Mouse (Mus musculus): ENCODE measurements around the gene Prf1. TPM values are rescaled to one million over a fixed set of nuclear protein-coding genes. Genes with fewer than 3 reads are reported as not detected.

The Prf1 gene
- polyA plus RNA-seq, 1 experiment from 2014 or later, result not detected

DNA sequence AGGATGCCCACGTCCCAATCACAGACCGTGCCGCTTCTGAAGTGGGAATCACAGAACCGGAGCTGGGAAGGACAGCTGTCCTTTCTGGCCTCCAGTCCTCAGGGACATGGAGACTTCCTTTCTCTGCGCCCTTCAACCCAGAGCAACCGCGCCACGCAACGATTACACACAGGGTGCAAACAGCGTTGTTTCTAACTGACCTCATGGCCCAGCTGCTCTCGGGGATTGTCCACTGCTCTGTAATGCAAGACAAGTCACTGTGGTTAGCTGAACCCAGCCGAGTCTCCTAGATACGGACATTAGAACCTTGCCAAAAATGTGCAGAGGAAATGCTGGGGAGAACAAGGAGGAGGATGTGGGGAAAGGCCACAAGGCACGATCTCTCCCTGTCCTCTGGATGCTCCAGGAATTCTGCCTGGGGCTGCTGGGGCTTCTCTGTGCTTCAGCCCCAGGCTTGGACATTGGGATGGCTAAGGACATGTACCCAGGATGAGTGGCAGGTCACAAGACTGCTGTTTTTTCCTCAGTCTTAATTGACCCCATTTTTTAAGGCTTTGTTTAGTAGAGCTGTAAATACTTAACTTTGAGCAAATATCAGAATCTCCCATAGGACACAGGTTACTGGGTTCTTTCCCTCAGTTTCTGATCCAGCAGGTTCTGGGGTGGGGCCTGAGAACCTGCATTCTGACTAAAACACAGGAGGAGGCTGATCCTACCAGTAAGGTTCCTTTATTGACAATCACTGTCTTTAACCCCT, 19.5 kb upstream of the Prf1 start:
- Histone ChIP-seq H3K4me3 (ENCODE audit: low read depth, low read length) (no peak overlapping the region), H3K4me1 (replicated peaks; ENCODE audit: control insufficient read depth, insufficient read depth, low read length) (no peaks in the 10 kb centered on the region), H3K27ac (ENCODE audit: low read depth) (peak overlapping the region; percentile 23; the same call in 1 of the 2 replicates), H3K36me3 (ENCODE audit: control insufficient read depth, insufficient read depth, low read length) (no peaks in the 10 kb centered on the region), H3K4me2 (ENCODE audit: low read length) (no peak overlapping the region), H3K27me3 (replicated peaks; ENCODE audit: control insufficient read depth, insufficient read depth, low read length) (0 out of 2 replicates have a peak, but pooled peaks cover 2% of the 10 kb centered on the region), H3K9me3 (ENCODE audit: control insufficient read depth, low read length) (no peaks in the 10 kb centered on the region), H3K9ac (ENCODE audit: low read length) (no peak overlapping the region)
- DNase-seq (ENCODE audit: low spot score) (no peak), ATAC-seq (replicated peaks; ENCODE audit: low FRiP score, low TSS enrichment, low read depth) (no peak)
- 59% methylated on average over 14 of the region's 14 CpGs for WGBS

DNA sequence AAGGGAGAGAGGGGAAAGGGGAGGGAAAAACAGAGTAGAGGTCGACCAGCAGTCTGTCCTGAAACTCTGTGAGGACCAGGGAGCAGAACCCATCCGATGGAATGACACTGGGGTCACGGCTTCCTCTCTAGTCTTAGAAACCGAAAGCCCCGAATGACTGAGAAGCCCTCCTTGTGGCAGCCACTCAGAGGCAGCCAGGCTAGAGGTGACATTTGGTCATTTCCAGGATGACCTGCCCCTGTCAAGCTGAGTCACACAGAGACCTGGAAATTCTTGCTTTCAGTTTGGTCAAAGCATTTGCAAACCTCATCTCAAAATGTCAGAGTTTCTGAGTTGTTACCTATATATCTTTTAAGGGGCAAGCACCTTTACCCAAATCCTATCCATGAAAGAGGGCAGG, 16.5 kb upstream of the Prf1 start:
- DNase-seq (ENCODE audit: low spot score) (no peak), ATAC-seq (replicated peaks; ENCODE audit: low FRiP score, low TSS enrichment, low read depth) (no peak)
- no peak overlapping the region for H3K4me2 ChIP-seq (ENCODE audit: low read length)
- H3K27me3 ChIP-seq (replicated peaks; ENCODE audit: control insufficient read depth, insufficient read depth, low read length), result no peaks in the 10 kb centered on the region
- H3K27ac ChIP-seq (ENCODE audit: low read depth), result no peak overlapping the region
- 82% methylated on average over 5 of the region's 5 CpGs for WGBS
- no peaks in the 10 kb centered on the region for H3K36me3 ChIP-seq (ENCODE audit: control insufficient read depth, insufficient read depth, low read length)
- no peak overlapping the region for H3K4me3 ChIP-seq (ENCODE audit: low read depth, low read length)
- H3K9me3 ChIP-seq (ENCODE audit: control insufficient read depth, low read length), result no peaks in the 10 kb centered on the region
- H3K9ac ChIP-seq (ENCODE audit: low read length), result no peak overlapping the region
- H3K4me1 ChIP-seq (replicated peaks; ENCODE audit: control insufficient read depth, insufficient read depth, low read length), result no peaks in the 10 kb centered on the region

DNA sequence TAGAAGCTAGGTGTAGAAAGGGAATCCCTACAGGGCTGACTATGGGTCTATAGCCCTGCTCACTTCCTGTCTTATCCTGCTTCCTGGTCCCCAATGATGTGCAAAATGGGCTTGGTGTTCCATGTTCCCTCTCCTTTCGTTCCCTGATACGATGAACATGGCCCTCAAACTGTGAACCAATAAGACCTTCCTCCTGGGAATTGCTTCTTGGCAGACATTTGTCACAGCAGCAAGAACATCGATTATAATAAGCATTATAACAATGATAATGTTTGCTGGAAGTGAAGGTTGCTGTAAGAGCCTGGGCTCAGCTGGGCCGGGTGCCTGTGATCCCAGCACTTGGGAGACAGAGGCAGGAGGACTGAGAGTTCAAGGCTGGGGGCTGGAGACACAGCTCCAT, 13.3 kb upstream of the Prf1 start:
- DNase-seq (ENCODE audit: low spot score), result no peak

DNA sequence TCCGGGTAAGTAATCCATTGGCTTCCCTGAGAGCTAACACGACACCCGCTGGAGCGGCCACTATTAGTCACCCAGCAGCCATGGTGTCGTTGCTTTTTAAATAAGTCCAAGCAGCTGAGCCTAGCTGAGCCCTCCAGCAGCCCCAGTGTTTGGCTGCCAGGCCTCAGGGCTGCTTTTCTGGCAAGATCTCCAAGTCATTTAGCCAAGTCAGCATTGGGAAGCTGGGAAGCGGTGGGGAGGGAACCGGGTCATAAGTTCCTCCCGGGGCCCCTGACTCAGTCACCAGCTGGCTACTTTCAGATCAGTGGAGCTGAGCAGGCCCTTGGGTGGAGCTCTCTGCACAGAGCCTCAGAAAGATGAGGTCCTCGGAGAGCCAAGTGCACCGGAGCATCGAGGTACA, 12.4 kb upstream of the Prf1 start:
- Histone ChIP-seq H3K4me3 (ENCODE audit: low read depth, low read length) (no peak overlapping the region), H3K9ac (ENCODE audit: low read length) (no peak overlapping the region), H3K36me3 (ENCODE audit: control insufficient read depth, insufficient read depth, low read length) (no peaks in the 10 kb centered on the region), H3K4me1 (replicated peaks; ENCODE audit: control insufficient read depth, insufficient read depth, low read length) (no peaks in the 10 kb centered on the region), H3K27ac (ENCODE audit: low read depth) (0 out of 2 replicates have a peak overlapping the region, but pooled peaks have one; percentile 22), H3K9me3 (ENCODE audit: control insufficient read depth, low read length) (no peaks in the 10 kb centered on the region), H3K27me3 (replicated peaks; ENCODE audit: control insufficient read depth, insufficient read depth, low read length) (no peaks in the 10 kb centered on the region), H3K4me2 (ENCODE audit: low read length) (no peak overlapping the region)
- ATAC-seq (replicated peaks; ENCODE audit: low FRiP score, low TSS enrichment, low read depth), result no peak
- no peak for DNase-seq (ENCODE audit: low spot score)
- WGBS, result 66% methylated on average over 11 of the region's 11 CpGs

More for the DNA sequence above, 13.3 kb upstream of the Prf1 start:
- no peak overlapping the region for H3K4me3 ChIP-seq (ENCODE audit: low read depth, low read length)
- no peak for ATAC-seq (replicated peaks; ENCODE audit: low FRiP score, low TSS enrichment, low read depth)
- H3K27me3 ChIP-seq (replicated peaks; ENCODE audit: control insufficient read depth, insufficient read depth, low read length), result no peaks in the 10 kb centered on the region
- 90% methylated on average over 4 of the region's 4 CpGs for WGBS
- H3K9me3 ChIP-seq (ENCODE audit: control insufficient read depth, low read length), result no peaks in the 10 kb centered on the region
- no peak overlapping the region for H3K4me2 ChIP-seq (ENCODE audit: low read length)
- H3K9ac ChIP-seq (ENCODE audit: low read length), result no peak overlapping the region
- H3K4me1 ChIP-seq (replicated peaks; ENCODE audit: control insufficient read depth, insufficient read depth, low read length), result no peaks in the 10 kb centered on the region
- no peaks in the 10 kb centered on the region for H3K36me3 ChIP-seq (ENCODE audit: control insufficient read depth, insufficient read depth, low read length)
- H3K27ac ChIP-seq (ENCODE audit: low read depth), result no peak overlapping the region

DNA sequence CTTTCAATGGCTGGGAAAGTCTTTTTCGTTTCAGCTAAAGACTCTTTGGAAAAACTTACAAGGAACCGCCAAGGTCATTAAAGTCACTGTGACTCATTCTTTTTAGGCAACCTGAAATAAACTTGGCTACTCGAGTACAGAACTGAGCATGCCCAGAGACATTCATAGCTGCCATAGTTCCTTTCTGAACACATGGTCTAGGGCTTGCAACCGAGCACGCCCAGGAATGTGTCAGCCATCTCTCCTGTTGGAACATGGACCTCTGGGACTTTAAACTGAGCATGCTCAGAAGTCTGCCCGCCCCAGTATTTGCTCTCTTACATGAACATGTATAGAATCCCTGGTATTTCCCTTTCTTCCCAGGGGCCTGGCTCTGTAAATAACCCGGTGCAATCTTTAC, 11.4 kb upstream of the Prf1 start:
- no peak overlapping the region for H3K27ac ChIP-seq (ENCODE audit: low read depth)
- H3K4me2 ChIP-seq (ENCODE audit: low read length), result no peak overlapping the region
- no peaks in the 10 kb centered on the region for H3K4me1 ChIP-seq (replicated peaks; ENCODE audit: control insufficient read depth, insufficient read depth, low read length)
- H3K27me3 ChIP-seq (replicated peaks; ENCODE audit: control insufficient read depth, insufficient read depth, low read length), result no peaks in the 10 kb centered on the region
- H3K9me3 ChIP-seq (ENCODE audit: control insufficient read depth, low read length), result no peaks in the 10 kb centered on the region
- 57% methylated on average over 7 of the region's 7 CpGs for WGBS
- ATAC-seq (replicated peaks; ENCODE audit: low FRiP score, low TSS enrichment, low read depth) (no peak), DNase-seq (ENCODE audit: low spot score) (no peak)
- H3K36me3 ChIP-seq (ENCODE audit: control insufficient read depth, insufficient read depth, low read length), result no peaks in the 10 kb centered on the region
- no peak overlapping the region for H3K9ac ChIP-seq (ENCODE audit: low read length)
- H3K4me3 ChIP-seq (ENCODE audit: low read depth, low read length), result no peak overlapping the region

DNA sequence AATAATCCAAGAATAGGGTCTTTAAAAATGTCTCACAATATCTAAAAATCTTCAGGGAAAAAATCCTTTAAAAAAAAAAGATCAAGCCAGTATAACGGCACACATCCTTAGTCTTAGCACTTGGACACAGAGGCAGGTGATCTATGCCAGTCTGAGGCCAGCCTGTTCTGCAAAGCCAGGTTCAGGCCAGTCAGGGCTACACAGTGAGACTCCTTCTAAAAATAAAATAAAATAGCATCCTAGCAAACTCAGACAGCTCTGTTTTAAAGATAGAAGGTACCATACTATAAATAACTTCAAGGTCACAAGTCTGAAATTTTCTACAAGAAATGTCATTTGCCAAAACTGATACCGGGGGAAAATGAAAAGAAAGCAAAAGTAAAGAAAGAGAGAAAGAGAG, 7.6 kb upstream of the Prf1 start:
- Histone ChIP-seq H3K4me2 (ENCODE audit: low read length) (no peak overlapping the region), H3K27me3 (replicated peaks; ENCODE audit: control insufficient read depth, insufficient read depth, low read length) (no peaks in the 10 kb centered on the region), H3K4me3 (ENCODE audit: low read depth, low read length) (no peak overlapping the region), H3K27ac (ENCODE audit: low read depth) (no peak overlapping the region), H3K9me3 (ENCODE audit: control insufficient read depth, low read length) (no peaks in the 10 kb centered on the region), H3K36me3 (ENCODE audit: control insufficient read depth, insufficient read depth, low read length) (no peaks in the 10 kb centered on the region), H3K4me1 (replicated peaks; ENCODE audit: control insufficient read depth, insufficient read depth, low read length) (no peaks in the 10 kb centered on the region), H3K9ac (ENCODE audit: low read length) (no peak overlapping the region)
- no peak for DNase-seq (ENCODE audit: low spot score)
- 79% methylated on average over 2 of the region's 2 CpGs for WGBS
- no peak for ATAC-seq (replicated peaks; ENCODE audit: low FRiP score, low TSS enrichment, low read depth)

DNA sequence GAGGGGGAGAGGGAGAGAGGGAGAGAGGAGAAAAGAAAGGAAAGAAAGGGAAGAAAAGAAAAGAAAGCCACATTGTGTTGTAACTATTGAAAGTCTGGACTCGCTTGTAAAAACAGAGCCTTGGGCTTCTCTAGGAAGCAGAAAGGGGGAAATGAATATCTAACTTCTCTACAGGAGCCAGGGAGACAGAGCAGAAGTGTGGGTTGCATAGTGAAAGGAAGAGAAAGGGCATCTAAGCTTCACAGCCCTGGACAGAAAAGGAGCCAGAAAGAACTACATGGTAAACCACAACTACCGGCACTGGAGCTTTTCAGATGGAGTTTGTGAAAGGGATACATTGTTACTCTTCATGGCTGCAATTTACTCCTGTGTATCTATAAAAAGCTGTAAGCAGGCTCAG, 7.2 kb upstream of the Prf1 start:
- Histone ChIP-seq H3K27ac (ENCODE audit: low read depth) (no peak overlapping the region), H3K36me3 (ENCODE audit: control insufficient read depth, insufficient read depth, low read length) (no peaks in the 10 kb centered on the region), H3K9ac (ENCODE audit: low read length) (no peak overlapping the region), H3K27me3 (replicated peaks; ENCODE audit: control insufficient read depth, insufficient read depth, low read length) (no peaks in the 10 kb centered on the region), H3K4me2 (ENCODE audit: low read length) (no peak overlapping the region), H3K4me3 (ENCODE audit: low read depth, low read length) (no peak overlapping the region), H3K9me3 (ENCODE audit: control insufficient read depth, low read length) (no peaks in the 10 kb centered on the region), H3K4me1 (replicated peaks; ENCODE audit: control insufficient read depth, insufficient read depth, low read length) (no peaks in the 10 kb centered on the region)
- DNase-seq (ENCODE audit: low spot score), result no peak
- ATAC-seq (replicated peaks; ENCODE audit: low FRiP score, low TSS enrichment, low read depth), result no peak
- 70% methylated on average over 2 of the region's 2 CpGs for WGBS

DNA sequence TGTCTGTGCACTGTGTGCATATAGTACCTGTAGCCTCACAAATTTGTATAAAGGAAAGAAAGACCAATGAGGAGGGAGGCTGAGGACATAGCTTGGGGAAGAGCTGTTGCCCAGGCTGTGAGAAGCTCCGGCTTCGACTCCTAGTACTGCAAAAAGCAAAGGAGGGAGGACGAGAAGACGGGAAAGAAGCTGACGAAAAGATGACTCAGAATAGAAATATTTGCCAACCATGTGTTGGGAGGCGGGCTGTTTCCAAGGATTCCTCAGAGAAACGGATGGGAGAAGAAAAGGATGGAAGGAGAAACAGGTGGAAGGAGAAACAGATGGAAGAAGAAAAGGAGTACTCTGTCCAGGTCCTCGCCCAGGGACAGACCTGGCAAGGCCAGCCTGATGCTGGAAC, 3.4 kb upstream of the Prf1 start:
- DNase-seq (ENCODE audit: low spot score) (no peak), ATAC-seq (replicated peaks; ENCODE audit: low FRiP score, low TSS enrichment, low read depth) (no peak)
- Histone ChIP-seq H3K27ac (ENCODE audit: low read depth) (no peak overlapping the region), H3K4me3 (ENCODE audit: low read depth, low read length) (no peak overlapping the region), H3K9me3 (ENCODE audit: control insufficient read depth, low read length) (no peaks in the 10 kb centered on the region), H3K27me3 (replicated peaks; ENCODE audit: control insufficient read depth, insufficient read depth, low read length) (no peaks in the 10 kb centered on the region), H3K4me1 (replicated peaks; ENCODE audit: control insufficient read depth, insufficient read depth, low read length) (no peaks in the 10 kb centered on the region), H3K9ac (ENCODE audit: low read length) (no peak overlapping the region), H3K36me3 (ENCODE audit: control insufficient read depth, insufficient read depth, low read length) (no peaks in the 10 kb centered on the region), H3K4me2 (ENCODE audit: low read length) (no peak overlapping the region)
- WGBS, result 63% methylated on average over 8 of the region's 8 CpGs

Data from intestine, embryonic 14.5 days (tissue).